Mouse (Mus musculus): ENCODE data around the gene Rasgrp3. TPM values are rescaled to one million over a fixed set of nuclear protein-coding genes. Genes with fewer than 3 reads are reported as not detected.
"Not testable (repeated sequence)": the region's sequence is repeated elsewhere in the genome, so short reads cannot be mapped to it uniquely, and the experiment has no call there.

Rasgrp3 gene
- total RNA-seq, 2 experiments from 2014 or later: under 0.01 to 0.20 TPM

DNA sequence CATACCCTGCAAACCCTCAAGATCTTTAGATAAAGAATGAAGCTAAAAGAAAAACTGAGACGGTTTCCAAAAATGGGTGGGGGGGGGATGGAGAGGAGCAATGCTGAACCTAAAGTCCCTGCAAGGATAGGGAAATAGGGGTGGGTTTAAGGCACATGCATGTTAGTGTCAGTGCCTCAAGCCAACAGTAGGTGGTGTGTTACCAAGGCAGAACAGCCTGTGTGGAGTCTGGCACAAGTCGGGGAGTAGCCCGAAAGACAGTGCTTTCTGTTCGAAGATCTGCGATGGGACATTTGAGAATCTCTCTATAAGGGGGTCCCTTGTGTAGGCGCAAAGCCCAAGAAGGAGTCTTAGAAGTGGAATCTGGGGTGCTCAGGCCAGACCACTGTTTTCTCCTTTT is 24.9 kb downstream of the Rasgrp3 start:
- ATAC-seq (replicated peaks; ENCODE audit: poor library complexity): peak; percentile 38

DNA sequence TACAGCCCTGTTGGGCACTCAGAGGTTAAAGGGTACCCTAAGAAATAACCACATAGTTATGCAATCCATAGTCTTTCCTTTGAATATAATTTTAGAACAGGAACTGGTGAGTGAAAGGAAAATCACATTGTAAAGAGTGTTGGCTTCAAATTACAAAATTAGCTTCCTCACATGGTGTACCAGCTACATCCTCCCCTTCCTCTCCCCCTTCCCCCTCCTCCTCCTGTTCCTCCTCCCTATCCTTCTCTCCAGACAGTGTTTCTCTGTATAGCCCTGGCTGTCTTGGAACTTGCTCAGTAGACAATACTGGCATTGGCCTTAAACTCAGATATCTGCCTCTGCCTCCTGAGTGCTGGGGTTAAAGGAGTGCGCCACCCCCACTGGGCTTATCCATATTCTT is 26.1 kb downstream of the Rasgrp3 start:
- peak; percentile 73 for ATAC-seq (replicated peaks; ENCODE audit: poor library complexity)

DNA sequence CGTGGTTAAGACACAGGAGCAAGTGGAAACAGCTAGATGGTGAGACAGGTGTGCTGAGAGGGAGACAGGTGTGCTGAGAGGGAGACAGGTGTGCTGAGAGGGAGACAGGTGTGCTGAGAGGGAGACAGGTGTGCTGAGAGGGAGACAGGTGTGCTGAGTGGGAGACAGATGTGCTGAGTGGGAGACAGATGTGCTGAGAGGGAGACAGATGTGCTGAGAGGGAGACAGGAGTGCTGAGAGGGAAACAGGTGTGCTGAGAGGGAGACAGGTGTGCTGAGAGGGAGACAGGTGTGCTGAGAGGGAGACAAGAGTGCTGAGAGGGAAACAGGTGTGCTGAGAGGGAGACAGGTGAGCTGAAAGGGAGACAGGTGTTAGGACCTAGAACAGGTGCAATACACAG is 27.5 kb downstream of the Rasgrp3 start:
- not testable (repeated sequence) for ATAC-seq (replicated peaks; ENCODE audit: poor library complexity)

DNA sequence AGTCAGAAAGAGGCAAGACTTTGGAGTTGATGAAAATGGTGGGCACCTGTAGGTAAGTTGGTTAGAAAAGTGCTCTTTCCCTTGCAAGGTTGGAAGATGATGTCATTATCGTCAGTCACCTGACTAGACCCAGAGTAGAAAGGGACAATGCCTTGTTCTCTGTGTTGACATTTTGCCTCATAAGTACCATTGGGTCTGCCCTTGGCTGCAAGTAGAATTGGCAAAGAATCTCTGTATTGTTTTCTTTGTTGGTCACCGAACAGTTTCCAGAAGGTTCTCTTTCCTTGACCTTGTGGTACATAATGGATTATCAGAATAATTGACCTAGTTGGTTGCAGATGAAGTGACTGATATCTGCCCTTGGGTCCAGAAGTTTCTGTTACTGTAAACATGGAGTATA is 27.9 kb downstream of the Rasgrp3 start:
- ATAC-seq (replicated peaks; ENCODE audit: poor library complexity): no peak

- ATAC-seq (replicated peaks; ENCODE audit: poor library complexity): no peak
Observed at GRCm38 (mm10) chr17:75464331-75464982, 28.8 kb downstream of the Rasgrp3 start.

- peak; percentile 76 for ATAC-seq (replicated peaks; ENCODE audit: poor library complexity)
Observed at GRCm38 (mm10) chr17:75464983-75465634, 29.4 kb downstream of the Rasgrp3 start.

- no peak for ATAC-seq (replicated peaks; ENCODE audit: poor library complexity)
Observed at GRCm38 (mm10) chr17:75465635-75465997, 29.9 kb downstream of the Rasgrp3 start.

DNA sequence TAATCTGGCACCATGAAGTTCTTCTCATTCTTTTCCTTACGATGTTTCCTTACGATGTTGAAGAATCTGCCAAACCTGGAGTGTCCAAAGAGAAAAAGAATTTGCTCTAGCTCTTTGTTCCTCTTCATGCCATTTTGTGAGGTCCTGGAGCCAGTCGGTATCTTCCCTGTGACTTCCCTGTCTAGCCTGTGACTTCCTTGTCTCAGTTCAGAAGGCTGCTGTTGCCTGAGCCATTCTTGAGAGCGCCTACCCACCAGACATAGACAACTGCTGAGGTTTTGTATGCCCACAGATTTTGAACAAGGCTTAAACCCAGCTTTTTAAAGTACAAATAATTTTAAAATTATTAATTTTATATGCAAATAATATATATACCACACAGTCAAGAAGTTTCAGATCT is 31.3 kb downstream of the Rasgrp3 start:
- no peak for ATAC-seq (replicated peaks; ENCODE audit: poor library complexity)

DNA sequence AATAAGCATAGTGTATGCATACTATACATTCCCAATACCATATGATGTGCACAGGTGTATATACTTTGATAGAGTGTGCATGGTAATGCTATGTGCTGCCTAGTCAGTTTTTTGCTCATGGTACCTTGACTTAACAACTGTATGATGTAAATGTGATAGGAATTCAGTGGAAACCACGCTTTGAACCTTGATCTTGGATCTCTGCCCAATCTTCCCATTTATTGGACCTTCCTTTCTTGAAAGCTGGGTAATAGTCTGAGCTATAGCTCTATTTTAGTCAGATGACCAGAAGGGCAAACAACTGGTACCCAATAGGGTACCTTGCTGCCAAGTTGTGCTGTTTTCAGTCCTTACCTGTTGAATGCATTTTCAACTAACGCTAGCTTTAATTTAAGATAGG is 31.8 kb downstream of the Rasgrp3 start:
- no peak for ATAC-seq (replicated peaks; ENCODE audit: poor library complexity)

DNA sequence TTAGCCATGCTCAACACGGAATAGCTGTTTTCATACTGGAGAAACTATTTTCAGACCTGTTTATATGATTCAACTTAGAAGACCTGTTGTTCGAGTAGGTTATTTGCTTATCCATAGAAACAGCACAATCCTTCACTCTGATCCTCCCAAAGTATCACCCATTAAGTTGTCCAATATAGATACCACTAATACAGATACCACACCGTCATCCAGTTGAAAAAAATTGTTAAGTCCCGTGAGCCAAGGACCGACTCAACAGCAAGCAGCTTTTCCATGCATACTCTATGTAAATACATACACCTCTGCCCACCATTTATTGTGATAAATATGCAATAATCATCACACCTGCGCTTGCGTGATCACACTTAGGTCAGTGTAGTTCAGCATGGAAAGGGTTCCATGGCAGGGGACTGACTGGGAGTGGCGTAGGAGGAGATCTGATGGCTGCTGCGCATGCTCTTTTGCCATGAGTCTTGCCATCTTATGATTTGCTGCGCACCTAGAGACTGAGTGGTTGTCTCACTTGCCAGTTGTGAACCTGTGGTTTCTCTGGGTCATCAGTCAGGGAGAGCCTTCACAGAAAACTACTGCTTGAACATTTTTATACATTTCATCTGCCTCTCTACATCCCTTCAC is 32.9 kb downstream of the Rasgrp3 start:
- ATAC-seq (replicated peaks; ENCODE audit: poor library complexity): no peak

GRCm38 (mm10) chr17:75470325-75470724 is 34.6 kb downstream of the Rasgrp3 start:
- no peak for ATAC-seq (replicated peaks; ENCODE audit: poor library complexity)

- ATAC-seq (replicated peaks; ENCODE audit: poor library complexity): no peak
Observed at GRCm38 (mm10) chr17:75470885-75471610, 35.4 kb downstream of the Rasgrp3 start.

GRCm38 (mm10) chr17:75471644-75472253 is 36.1 kb downstream of the Rasgrp3 start:
- no peak for ATAC-seq (replicated peaks; ENCODE audit: poor library complexity)

GRCm38 (mm10) chr17:75472379-75472778 is 36.7 kb downstream of the Rasgrp3 start:
- peak; percentile 31; the same call in 1 of the 2 replicates for ATAC-seq (replicated peaks; ENCODE audit: poor library complexity)

GRCm38 (mm10) chr17:75475985-75476384 is 40.3 kb downstream of the Rasgrp3 start:
- ATAC-seq (replicated peaks; ENCODE audit: poor library complexity): 0 out of 2 replicates have a peak, but pooled peaks have one; percentile 18

GRCm38 (mm10) chr17:75476736-75477416 is 41.2 kb downstream of the Rasgrp3 start:
- ATAC-seq (replicated peaks; ENCODE audit: poor library complexity): no peak

GRCm38 (mm10) chr17:75477655-75478054 is 42.0 kb downstream of the Rasgrp3 start:
- ATAC-seq (replicated peaks; ENCODE audit: poor library complexity): peak; percentile 72

DNA sequence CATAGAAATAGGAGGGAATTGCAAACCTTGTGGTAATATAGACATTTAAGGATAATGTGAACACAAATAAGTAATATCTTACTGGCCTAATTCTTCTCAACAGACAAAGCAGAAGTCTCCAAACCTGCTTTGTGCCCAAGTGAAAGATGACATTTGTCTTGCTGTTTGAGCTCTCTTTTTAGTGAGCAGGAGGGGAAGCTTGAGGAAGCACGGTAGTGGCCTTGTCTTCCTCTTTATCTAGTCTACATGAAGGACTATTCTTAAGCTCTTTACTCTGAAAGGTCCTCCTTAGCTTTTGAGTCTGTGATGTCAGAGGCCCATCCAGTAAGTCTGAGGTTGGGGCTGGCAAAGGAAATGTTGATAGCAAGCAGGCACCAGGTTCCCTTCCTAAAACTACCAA is 43.1 kb downstream of the Rasgrp3 start:
- ATAC-seq (replicated peaks; ENCODE audit: poor library complexity): peak; percentile 32

GRCm38 (mm10) chr17:75479663-75480062 is 44.0 kb downstream of the Rasgrp3 start:
- no peak for ATAC-seq (replicated peaks; ENCODE audit: poor library complexity)

- no peak for ATAC-seq (replicated peaks; ENCODE audit: poor library complexity)
Observed at GRCm38 (mm10) chr17:75480379-75480778, 44.7 kb downstream of the Rasgrp3 start.

All from megakaryocyte progenitor cell, adult 5-6 weeks (primary cell).